Mouse (Mus musculus) gonadal fat pad, adult 2 months (tissue): ENCODE results near the gene Abhd12b. TPM values are rescaled to one million over a fixed set of nuclear protein-coding genes. Genes with fewer than 3 reads are reported as not detected.

Experiments
- DNase-seq: peaks from one replicate; pipeline ENCODE4 v3.0.0-alpha.2; 2012; ENCODE audit warnings: low read depth
- polyA plus RNA-seq: library from polyadenylated mRNA; depleted of rRNA; stranded (reverse); fragments of >200 nt; gene quantifications from 2 replicates; pipeline ENCODE4 v1.2.3, GENCODE M21; 2012; rRNA removed

The Abhd12b gene
- 0.04 TPM in 1 of 2 replicates, not detected in the other for polyA plus RNA-seq

DNA sequence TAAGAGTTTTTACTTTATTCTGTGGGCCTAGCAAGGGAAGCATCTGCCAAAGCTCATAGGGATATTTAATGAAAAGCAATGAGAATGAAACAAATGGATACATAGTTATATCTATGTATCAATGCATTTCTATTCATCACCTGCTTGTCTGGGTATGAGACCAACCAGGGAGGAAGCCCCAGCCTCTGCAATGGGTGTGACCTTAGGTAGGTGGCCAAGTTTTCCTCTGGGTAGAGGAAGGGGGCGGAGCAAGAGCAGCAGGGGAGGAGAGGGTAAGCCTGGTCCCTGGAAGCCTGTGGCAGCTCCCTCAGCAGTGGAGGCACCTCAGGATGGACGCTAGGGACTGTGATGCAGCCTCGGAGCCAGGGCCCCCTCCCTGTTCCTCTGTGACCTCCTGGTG, at the start of gene Abhd12b:
Abhd12b (plus strand) TSS at position 301 of the 400 bp plus-strand sequence.
- no peak for DNase-seq

DNA sequence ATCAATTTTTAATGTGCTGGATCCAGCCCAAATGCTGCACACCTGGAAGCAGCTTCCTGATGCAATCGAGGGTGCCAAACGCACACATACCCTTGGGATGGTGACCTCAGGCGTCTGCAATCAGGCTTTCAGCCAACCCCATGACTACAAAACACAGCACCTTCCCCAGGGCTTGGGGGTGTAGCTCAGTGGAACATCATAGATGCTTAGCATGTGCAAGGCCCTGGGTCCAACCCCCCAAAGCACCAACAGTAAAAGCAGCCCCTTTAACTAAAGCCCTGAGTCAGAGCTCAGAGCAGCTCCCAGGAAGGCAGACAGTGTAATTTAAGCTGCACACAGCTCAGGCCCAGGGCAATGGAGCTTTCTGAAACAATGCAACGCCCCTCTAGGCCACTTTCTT, 49.7 kb upstream of the Abhd12b start:
- no peak for DNase-seq

DNA sequence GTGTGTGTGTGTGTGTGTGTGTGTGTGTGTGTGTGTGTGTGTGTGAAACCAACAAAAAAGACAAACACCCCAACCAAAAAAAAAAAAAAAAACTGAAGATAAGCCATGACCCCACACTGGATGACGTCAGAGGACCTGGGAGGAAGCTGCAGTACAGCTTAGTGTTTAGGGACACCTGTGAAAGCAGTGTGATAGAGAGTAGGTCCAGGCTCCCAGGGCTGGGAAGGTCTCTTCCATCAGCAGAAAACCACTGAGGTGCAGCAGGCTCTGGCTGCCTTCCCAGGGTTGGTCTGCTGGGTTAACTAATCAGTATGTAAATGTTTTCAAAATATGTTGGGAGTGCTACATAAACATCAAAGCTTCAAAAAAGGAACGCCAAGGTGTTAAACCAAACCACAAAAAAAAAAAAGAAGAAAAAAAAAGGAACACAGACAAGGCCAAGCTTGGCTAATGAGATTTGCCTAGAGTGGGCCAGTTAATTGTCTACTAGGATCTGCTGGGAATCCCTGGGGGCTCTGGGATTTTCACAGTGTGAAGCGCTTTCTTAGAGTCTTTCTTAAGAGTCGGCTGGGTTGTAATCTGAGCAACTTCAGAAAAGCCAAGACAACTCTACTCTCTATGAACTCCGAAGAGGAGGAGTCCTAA, 49.0 kb upstream of the Abhd12b start:
- DNase-seq, result no peak

DNA sequence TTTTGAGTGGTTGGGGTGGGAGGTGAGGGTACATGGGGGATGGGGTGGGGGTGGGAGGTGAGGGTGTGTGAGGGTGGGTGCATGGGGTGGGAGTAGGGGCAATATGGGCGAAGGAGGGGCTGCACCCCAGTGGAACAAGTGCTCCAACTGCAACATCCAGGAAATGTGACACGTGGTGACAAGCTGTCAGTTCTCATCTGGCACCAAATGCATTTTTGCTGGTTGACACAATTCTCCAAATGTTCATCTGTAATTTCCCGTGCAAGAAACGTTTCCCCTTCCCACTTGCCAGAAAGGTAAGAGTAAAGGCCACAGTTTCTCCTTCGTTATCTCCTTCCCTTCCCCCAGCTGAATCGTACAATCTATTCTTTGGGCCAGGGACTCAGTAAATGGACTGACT, 48.1 kb upstream of the Abhd12b start:
- no peak for DNase-seq

DNA sequence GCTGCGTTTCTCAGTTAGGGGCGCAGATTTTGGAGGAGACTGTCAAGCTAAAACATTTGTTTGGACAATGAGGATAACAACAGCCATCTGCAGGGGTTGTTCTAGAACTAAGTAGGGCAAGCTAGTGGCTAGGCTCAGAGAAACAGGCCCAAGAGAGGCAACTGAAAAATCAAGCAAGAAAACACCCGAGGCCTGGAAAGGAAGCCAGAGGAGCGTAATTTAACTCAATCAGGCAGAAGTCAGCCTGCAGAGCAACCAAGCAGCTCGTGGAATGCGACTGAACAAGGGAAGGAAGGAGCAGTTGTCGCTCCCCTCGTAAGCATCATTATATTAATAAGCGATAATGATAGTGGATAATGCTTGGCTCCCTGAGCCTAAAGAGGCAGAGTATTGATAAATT, 47.4 kb upstream of the Abhd12b start:
- no peak for DNase-seq

DNA sequence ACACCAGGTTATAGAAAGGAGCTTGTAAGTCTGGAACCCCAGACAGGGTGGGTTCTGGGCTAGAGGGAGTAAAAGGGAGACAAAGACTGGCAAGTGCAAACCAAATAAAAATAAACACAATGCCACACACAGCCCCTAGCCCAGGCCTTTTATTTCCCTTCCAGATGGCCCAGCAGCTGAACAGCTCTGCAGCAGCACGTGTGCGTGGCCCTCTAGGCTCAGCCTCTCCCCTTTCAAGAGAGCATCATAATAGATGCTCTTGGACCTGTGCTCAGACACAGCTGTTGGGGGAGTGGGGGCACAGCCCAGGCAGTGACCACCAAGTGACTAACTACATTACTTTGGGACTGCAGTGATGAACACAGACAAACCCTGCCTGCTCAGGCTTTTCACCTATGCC, 45.8 kb upstream of the Abhd12b start:
- no peak for DNase-seq

DNA sequence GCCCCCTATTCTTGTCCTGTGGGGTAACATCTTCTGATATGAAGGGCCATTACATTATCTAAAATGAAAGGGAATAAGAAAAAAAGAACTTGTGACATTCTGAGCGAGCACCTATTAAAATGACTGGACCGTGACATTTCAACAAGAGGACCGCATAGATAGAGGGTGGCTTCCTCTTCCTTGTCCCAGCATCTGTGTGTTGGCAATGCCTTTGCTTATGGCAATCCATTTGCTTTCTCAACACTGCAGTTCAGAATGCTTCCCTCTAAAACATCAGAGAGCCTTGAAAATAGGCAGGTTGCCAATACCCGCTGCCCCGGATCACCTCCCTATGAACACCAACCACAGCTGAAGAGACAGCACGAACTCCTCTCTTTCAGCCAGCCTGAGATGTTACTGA, 44.0 kb upstream of the Abhd12b start:
- no peak for DNase-seq

DNA sequence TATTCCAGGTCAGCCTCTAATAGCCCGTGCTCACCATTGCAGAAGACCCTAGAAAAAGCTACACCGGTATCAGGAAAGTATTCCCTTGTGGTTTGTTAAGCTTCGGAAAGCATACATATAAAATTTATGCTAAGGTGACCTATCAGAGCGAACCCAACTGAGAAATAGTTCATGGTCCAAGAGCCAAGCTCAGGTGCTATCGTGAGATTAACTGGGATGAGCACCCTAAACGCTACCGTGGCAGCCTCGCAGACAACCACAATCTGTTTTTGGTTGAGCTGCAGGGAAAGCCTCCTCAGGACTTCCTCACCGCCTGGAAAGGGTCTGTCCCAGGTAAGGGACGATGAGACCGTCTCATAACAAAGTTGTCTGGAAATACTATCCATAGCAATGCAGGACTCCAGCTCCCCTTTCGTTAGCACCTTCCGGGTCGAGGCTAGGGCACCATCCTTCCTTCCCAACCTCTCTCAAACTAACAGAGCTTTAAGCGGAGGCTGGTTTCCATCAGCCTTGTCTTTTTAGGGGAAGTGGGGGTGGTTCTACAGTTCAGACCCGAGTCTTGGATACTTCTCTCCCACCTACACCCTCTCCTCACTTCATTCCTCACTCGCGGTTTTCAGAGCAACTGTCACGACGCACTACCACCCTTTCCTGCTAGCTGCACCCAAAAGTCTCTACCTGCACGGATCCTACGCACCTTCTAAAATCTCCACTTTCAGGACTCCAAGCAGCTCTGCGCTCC, 43.4 kb upstream of the Abhd12b start:
- DNase-seq, result no peak

DNA sequence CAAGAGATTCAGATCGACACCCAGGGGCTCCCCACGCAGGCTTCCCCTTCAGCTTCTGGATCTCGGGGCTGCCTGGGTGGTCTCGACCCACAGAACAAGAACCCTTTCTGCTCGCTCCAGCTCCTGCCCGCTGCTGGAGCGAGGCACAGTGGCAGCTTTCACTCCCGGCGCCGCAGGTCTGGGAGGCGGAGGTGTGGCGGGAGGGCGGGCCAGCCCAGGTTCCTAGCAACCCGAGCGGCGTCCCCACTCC, 42.9 kb upstream of the Abhd12b start:
- DNase-seq, result no peak

DNA sequence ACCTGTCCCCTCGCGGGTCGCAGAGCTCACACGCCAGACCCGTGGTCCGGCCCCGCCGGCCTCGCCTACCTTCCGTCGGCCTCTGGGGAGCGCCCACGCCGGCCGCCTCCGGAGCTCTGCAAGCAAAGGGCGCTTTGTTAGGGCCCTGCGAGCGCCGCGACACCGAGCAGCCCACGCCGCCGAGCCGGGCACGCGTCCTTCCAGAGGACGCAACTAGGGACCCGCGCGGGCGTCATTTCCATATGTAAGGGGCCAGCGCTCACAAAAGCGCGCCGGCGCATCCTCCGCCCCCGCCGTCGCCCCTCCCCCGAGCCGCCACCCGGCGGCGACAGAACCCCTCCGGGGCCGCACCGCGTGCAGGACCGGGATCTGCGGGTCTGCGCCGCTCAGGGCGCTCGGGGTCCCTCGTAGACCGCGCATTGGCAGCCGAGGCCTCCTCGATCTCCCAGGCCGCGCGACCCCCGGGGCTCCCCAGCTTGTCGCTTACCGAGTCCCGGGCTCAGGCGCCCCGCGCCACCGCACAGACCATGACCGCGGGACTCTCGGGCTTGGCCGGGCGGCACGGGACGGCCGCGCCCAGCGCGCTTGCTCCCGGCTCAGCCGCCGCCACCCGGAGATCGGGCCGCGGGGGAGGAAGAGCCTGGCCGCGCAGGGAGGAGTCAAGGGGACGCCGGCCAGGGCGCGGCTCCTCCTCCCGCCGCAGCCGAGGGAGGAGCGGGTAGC, 42.4 kb upstream of the Abhd12b start:
- DNase-seq, result no peak

DNA sequence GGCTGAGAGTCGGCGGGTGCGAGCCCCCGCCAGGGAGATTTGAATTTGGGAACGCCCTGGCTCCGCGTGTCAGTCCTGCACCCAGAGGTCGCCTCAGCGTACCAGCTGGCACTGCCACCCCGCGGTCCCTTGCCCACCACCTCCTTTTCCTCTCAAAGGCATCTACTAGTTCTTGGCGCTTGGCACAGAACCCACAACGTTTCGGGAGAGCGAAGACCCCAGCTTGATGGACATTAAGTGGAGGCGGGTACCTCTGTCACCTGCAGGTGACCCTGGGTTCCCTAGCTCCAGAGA, 41.9 kb upstream of the Abhd12b start:
- DNase-seq, result no peak

DNA sequence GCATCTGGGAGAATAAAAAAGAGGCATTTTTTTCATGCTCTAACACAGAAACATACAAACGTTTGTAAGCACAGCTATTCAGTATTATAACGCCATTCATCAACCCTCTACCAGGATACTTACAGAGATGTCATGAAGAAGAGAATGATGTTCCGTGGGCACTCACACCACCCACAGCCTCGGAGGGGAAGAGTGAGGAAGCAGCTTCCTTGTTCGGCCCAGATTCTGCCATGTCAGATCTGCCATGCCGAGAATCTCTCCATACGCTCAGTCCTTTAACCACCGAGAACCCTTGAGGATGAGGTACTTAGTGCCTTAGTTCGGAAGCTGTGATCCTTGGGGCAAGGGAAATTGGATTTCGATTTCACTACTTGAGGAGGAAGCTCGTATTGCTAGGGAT, 40.6 kb upstream of the Abhd12b start, which contains the start of gene Nin:
Nin (minus strand) TSS at position 367 of the 400 bp plus-strand sequence.
- no peak for DNase-seq

DNA sequence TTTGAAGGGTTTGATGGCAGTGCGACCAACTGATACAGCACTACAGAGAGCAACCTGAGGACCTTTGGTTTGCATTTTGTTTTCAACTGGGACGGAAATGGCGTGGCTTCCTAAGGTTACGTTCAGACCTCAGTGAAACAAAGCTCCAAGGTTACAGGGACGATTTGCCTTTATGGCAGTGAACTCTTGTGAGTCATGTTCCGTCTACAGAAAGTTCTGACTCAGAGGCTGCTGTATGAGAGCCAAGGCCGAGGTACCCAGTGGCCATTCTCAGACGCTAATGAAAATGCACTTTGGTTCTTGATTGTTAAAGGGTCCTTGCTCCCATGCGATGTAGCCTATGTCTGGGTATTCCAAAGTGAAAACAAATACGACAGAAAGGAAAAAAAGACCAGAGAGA, 36.8 kb upstream of the Abhd12b start:
- DNase-seq, result no peak

DNA sequence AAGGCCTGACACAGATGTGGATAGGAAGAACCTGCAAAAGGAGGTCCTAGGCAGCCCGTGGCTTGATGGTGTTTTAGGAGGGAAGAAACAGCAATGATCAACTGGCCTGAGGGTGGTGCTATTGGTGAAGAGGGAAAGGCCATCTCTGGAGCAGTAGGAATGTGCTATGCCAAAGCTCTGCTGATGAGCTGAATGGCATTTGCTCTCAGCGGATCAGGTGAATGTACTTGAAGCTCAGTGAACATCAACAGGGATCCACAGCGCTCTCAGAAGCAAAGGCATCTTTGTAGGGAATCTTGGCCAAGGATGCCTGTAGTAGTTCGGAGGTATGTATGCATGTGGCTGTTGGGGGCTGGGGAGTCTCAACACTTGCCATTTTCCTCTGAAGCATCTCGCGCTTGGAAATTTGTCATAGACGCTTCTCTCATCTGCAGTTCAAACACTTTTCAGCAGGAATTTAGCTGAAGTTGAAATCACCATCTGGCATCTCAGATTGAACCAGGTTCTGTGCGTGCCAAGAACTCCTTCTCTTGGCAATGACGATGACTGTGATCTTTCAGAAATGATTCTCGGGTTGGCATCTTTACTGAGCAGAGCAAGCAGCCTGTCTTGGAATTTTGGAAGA, 35.1 kb upstream of the Abhd12b start:
- DNase-seq, result no peak

DNA sequence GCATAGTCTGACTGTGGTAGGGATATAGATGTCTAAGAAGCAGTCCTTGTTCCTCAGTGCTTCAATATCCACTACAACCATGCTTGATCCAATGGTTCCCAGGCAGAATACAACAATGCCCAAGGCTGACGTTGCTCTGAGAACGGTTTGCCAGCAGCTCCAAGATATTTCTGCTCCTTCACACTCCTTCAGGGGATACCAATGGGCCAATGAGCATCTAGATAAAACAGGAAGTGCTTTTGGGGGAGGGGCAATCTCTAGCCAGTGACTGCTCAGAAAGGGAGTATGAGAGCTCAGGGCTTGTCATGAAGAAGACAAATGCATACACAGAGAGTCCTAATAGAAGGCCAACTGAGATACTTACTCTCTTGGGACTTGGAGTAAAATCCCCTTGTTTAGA, 34.4 kb upstream of the Abhd12b start:
- DNase-seq, result no peak

DNA sequence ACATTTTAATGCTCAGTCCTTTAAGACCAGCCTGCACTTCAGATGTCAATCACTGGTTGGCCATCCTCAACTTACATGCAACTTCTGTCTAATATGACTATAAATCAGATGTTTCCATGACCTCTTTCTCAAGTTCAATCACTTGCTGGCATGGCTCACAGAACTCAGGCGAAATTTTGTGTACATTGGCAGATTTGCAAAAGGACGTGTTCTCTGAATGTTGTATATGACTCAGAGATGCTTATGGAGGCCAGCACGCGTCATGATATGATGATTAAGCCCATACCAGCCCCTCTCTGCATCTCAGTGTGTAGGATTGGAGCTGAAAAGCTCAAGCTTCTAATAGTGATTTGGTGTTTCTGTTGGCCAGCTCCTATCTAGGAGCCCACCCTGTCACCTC, 27.3 kb upstream of the Abhd12b start:
- no peak for DNase-seq

DNA sequence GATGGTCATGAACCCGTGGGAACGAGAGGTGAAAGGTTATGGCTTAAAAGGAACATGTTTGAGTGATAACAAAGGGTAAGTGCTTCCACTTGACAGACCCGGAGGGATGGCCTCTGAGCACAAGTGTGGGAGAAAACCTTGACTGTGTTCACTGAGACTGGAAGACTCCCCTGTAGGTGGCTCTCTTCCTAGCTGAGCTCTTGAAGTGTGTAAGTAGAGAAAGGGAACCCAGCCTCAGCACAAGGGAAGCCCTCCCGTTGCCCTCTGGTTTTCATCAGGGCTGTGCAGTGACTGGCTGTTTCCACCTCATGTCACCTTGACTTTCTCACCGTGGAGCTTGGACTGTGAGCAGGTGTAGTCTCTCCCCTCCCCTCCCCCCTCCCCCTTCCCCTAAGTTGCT, 24.8 kb upstream of the Abhd12b start:
- no peak for DNase-seq

DNA sequence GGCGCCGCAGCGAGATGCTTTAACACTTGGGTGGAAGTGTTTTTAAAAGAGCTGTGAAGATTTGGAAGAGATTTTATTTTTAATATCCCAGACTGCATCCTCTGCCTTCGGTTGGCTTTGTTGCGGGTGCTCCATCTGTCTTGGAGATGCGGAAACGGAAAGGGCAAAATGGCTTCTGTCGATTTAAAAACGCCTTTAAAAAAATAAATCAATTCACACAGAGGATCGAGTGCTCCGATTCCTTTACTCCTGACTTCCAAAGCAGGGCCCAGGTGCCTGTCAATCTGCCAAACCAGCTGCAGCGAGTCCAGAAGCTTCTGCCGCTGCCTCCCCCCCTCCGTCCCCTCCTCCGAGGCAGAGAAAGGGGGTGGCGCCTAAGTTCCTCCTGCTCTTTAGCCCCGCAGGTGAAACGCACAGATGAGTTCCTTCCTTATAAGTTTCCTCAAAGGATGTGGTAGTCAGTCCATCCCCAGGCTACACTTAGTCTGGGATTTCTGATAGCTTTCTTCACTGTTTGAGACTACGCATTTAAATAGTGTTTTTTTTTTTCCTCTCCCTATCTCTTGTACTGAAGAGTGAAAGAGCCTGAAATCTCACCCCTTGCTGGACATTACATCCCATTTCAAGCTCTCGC, 22.8 kb upstream of the Abhd12b start:
- no peak for DNase-seq

DNA sequence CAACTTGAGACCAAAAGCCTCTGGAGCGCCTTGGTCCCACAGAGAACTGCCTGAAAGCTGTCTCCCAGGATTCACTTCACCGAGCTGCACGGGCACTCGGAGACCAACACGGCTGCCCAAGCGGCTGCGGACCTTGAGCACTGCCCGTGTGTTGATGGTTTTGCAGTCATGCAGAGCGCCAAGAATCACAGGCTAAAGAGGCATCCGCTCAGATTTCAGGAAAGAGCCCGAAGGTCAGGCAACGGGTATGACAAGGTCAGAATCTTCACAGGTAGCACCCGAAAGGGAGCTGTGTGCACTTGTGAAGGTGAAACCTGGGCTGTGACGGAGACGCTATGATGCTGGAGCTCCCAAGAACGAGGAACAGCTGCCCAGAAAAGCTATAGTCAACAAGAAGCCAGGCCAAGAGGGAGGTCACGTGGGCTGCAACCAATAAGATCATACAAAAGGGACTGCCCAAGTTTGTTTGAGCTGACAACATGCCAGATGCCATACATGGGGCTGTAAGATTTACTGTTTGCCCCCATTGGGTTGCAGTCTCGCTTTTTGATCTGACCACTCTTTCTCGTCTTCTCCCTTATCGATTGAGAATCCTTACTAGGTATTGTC, 19.2 kb upstream of the Abhd12b start:
- no peak for DNase-seq

DNA sequence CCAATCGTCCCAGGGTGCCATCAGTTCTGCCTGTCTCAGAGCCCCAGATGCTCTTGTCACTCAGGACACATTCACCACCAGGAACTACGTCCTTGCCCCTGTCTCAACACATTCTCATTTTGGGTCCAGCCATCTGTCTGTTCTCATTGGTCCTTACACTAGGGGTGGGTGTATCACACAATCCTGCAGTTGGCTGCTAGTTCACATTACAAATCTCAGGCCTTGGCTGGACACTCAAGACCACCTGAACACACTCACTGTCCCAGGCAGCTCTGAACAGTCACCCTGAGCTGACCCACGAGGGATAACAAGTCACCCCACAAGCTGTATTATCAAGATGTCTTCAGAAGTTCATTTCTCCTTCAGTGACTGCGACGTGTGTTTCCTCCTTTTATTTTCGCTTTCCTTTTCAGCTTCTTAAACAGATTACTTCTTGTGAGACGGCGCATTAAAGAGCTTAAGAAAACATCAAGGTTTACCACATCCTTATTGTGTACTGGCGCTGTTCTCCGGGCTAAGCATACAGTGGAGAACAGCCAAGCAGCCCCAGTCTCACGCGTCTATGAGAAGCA, 17.7 kb upstream of the Abhd12b start:
- no peak for DNase-seq

DNA sequence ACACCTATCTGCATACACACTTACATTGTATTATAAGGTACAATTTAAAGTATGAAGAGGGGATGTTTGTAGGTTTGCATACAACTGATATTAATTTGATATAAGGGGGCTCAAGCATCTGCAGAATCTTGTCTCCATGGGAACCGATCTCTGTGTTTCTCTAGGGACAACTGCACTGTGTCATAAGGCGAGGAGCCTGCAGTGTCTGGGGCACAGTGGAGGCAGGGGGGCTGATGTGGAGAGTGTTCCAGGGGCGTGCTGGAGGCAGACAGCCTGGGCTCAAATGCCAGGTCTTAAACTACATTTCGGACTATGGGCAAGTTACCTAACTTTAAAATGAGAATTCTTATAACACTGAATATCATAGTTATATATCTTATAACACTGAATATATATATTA, 16.8 kb upstream of the Abhd12b start:
- no peak for DNase-seq

DNA sequence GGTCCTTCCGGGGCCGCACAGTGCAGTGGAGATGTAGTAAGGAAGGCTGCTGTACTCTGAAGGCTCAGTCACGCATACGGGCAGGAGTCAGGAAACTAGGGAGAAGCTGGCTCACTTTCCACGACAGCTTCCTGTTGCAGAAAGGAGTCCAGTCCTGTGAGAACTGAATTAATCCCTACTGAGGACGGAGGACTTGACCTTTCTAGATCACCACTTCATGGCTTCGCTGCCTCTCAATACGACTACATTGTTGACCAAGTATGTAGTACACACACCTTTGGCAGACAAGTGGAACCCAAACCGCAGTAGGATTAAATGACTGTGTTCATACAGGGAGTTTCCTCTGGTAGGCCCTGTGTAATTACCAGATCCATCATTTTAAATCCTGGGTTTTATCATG, 16.3 kb upstream of the Abhd12b start:
- DNase-seq, result no peak
